Mouse (Mus musculus) thymus, adult 2 months (tissue): ENCODE data around the gene Tardbp.

Experiments
- CTCF ChIP-seq: fragments of 200-500 bp; IDR thresholded peaks from 2 replicates; pipeline ENCODE4 v1.5.1; 2012; ENCODE audit warnings: mild to moderate bottlenecking, control low read depth, low read length, moderate library complexity, borderline replicate concordance; ENCODE audit not compliant: control insufficient read depth, poor library complexity, insufficient read depth; ENCODE audit errors: extremely low read depth
- POLR2A ChIP-seq: fragments of 200-500 bp; IDR thresholded peaks from 2 replicates; pipeline ENCODE4 v1.6.1; 2012; ENCODE audit warnings: mild to moderate bottlenecking, low read length, control low read depth, moderate library complexity; ENCODE audit not compliant: control insufficient read depth, poor library complexity, insufficient read depth; ENCODE audit errors: extremely low read depth

DNA sequence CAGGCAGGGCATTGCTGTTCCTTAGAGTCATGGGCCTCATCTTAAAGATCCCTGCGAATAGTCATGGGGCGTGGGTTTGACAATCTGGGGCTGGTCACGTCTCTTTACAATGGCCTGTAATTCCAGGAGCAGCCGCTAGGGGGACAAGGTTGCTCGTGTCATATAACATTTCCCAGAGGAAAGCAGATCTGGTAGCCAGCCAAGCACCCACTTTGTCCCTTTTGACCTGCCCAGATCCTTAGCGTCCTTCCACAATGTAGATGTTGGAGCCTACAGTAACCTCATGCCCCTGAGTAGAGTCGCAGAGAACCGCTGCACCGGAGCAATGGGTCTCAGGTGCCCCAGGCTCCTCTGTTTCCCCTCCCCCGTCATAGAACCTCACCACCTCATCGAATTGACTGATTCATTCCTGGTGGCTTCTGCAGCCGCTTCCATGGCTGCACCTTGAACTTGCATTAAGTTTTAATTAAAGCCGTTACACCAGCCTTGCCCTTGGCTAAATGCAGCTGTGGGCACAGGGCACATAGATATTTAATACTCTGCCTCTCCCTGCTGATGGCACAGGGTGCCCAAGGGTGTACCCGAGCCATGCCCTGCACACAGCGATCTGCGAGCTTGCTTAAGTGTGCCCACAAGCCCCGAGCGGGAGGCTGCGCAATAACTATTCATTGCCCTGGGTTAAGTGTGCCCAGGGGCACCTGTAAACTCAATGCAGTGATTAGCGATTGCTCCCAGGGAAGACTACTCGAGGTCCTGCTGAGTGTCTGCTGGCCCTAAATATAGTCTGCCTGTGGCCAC lies 35.5 kb upstream of the Tardbp start:
- TF ChIP-seq POLR2A (no peak), CTCF (no peak; the same call in 1 of the 2 replicates)
